Mouse (Mus musculus) fat pad, adult 2 months (tissue): ENCODE results near the gene Ptcd1.
A peak's percentile ranks its signal among the peaks of the same experiment; 100 is the strongest.
"Not testable (repeated sequence)": the region's sequence is repeated elsewhere in the genome, so short reads cannot be mapped to it uniquely, and the experiment has no call there.

Experiments used
- DNase-seq: peaks from one replicate; pipeline ENCODE4 v3.0.0-alpha.2; 2011; ENCODE audit warnings: low read depth, low spot score; ENCODE audit errors: extremely low read depth

Gene Ptcd1

GRCm38 (mm10) chr5:145166536-145167305, at the start of gene Ptcd1, which contains the start of gene Cpsf4:
Ptcd1 (minus strand) TSS chr5:145167108.
Cpsf4 (plus strand) TSS chr5:145167213.
- DNase-seq: peak; percentile 80

- DNase-seq: no peak
Observed at GRCm38 (mm10) chr5:145214679-145215078, 47.8 kb upstream of the Ptcd1 start.

- DNase-seq: no peak
Observed at GRCm38 (mm10) chr5:145213505-145213904, 46.6 kb upstream of the Ptcd1 start.

GRCm38 (mm10) chr5:145212216-145212615, 45.3 kb upstream of the Ptcd1 start:
- no peak for DNase-seq

- DNase-seq: no peak
Observed at GRCm38 (mm10) chr5:145211340-145211739, 44.4 kb upstream of the Ptcd1 start.

GRCm38 (mm10) chr5:145208391-145208790, 41.5 kb upstream of the Ptcd1 start:
- not testable (repeated sequence) for DNase-seq

GRCm38 (mm10) chr5:145207954-145208353, 41.0 kb upstream of the Ptcd1 start:
- no peak for DNase-seq

GRCm38 (mm10) chr5:145207385-145207784, 40.5 kb upstream of the Ptcd1 start:
- no peak for DNase-seq

- DNase-seq: no peak
Observed at GRCm38 (mm10) chr5:145205041-145205440, 38.1 kb upstream of the Ptcd1 start.

GRCm38 (mm10) chr5:145203936-145204691, 37.2 kb upstream of the Ptcd1 start, which contains the start of gene Zkscan5:
Zkscan5 (plus strand) TSS chr5:145204562.
- DNase-seq: peak; percentile 90

- DNase-seq: no peak
Observed at GRCm38 (mm10) chr5:145202446-145202845, 35.5 kb upstream of the Ptcd1 start.

GRCm38 (mm10) chr5:145201321-145201991, 34.5 kb upstream of the Ptcd1 start, which contains the start of gene Zkscan14:
Zkscan14 (minus strand) TSS chr5:145201868.
- peak; percentile 45 for DNase-seq

- DNase-seq: no peak
Observed at GRCm38 (mm10) chr5:145200387-145200786, 33.5 kb upstream of the Ptcd1 start.

GRCm38 (mm10) chr5:145191962-145192361, 25.1 kb upstream of the Ptcd1 start, which contains the start of gene Atp5j2:
Atp5j2 (minus strand) TSS chr5:145192062.
- no peak for DNase-seq

- no peak for DNase-seq
Observed at GRCm38 (mm10) chr5:145190875-145191798, 24.2 kb upstream of the Ptcd1 start.

GRCm38 (mm10) chr5:145190373-145190772, 23.5 kb upstream of the Ptcd1 start:
- DNase-seq: no peak

GRCm38 (mm10) chr5:145189416-145189815, 22.5 kb upstream of the Ptcd1 start:
- DNase-seq: no peak

- DNase-seq: no peak
Observed at GRCm38 (mm10) chr5:145185244-145185643, 18.3 kb upstream of the Ptcd1 start.

- no peak for DNase-seq
Observed at GRCm38 (mm10) chr5:145178461-145178980, 11.6 kb upstream of the Ptcd1 start.

- no peak for DNase-seq
Observed at GRCm38 (mm10) chr5:145167306-145167661, 376 bp upstream of the Ptcd1 start.
